Mouse (Mus musculus) forebrain, embryonic 11.5 days (tissue): ENCODE data around the gene Snx32. TPM values are rescaled to one million over a fixed set of nuclear protein-coding genes. Genes with fewer than 3 reads are reported as not detected.

Source experiments
- ATAC-seq: fragments of 200-750 bp; cut with Nextera tagmentation; replicated peaks from 2 replicates; pipeline ENCODE4 v1.8.0; 2017; ENCODE audit warnings: moderate TSS enrichment; ENCODE audit not compliant: low FRiP score
- DNase-seq: peaks from one replicate; pipeline ENCODE4 v3.0.0-alpha.2; 2017; ENCODE audit warnings: low spot score
- H3K27ac ChIP-seq: fragments of 300-500 bp; sonication (generic); 2 replicates; pipeline ENCODE4 v1.5.1; 2014; ENCODE audit warnings: low read depth, low read length
- H3K27me3 ChIP-seq: fragments of 300-500 bp; sonication (generic); 2 replicates; pipeline ENCODE4 v1.6.1; 2014; ENCODE audit warnings: mild to moderate bottlenecking, low read length, mixed read lengths; ENCODE audit not compliant: control insufficient read depth, insufficient read depth
- H3K36me3 ChIP-seq: fragments of 300-500 bp; sonication (generic); 2 replicates; pipeline ENCODE4 v1.6.1; 2014; ENCODE audit warnings: mild to moderate bottlenecking, low read length, moderate library complexity, mixed read lengths; ENCODE audit not compliant: control insufficient read depth, insufficient read depth
- H3K4me1 ChIP-seq: fragments of 300-500 bp; sonication (generic); replicated peaks from 2 replicates; pipeline ENCODE4 v1.6.1; 2014; ENCODE audit warnings: low read length, mixed read lengths; ENCODE audit not compliant: control insufficient read depth, insufficient read depth
- H3K4me2 ChIP-seq: fragments of 300-500 bp; sonication (generic); 2 replicates; pipeline ENCODE4 v1.6.1; 2014; ENCODE audit warnings: low read depth, mild to moderate bottlenecking, low read length, moderate library complexity, mixed read lengths; ENCODE audit not compliant: severe bottlenecking
- H3K4me3 ChIP-seq: fragments of 300-500 bp; sonication (generic); 2 replicates; pipeline ENCODE4 v1.5.1; 2014; ENCODE audit warnings: low read depth, low read length
- H3K9ac ChIP-seq: fragments of 300-500 bp; sonication (generic); 2 replicates; pipeline ENCODE4 v1.6.1; 2014; ENCODE audit warnings: low read length
- H3K9me3 ChIP-seq: fragments of 300-500 bp; sonication (generic); 2 replicates; pipeline ENCODE4 v1.6.1; 2016; ENCODE audit warnings: low read length, mixed read lengths; ENCODE audit not compliant: control insufficient read depth
- WGBS: fragments of 180-500 bp; shearing (Covaris S2); extraction: QIAGEN DNeasy Blood & Tissue Kit; methylation state at CpG from one replicate; pipeline ENCODE4 v1.1.7; 2014; 5-methylcytosine and 5-hydroxymethylcytosine counted together
- polyA plus RNA-seq: library from polyadenylated mRNA; unstranded; fragments of >200 nt; fragmentation: Nextera tagmentation; extraction: Ambion mirVana; gene quantifications from 2 replicates; pipeline ENCODE4 v1.2.1, GENCODE M21; 2014

Gene Snx32
- polyA plus RNA-seq, 1 experiment from 2014 or later: 15.9 TPM

- peaks cover 5% of the 10 kb centered on the region; the same call in 1 of the 2 replicates for H3K4me1 ChIP-seq
- no peaks in the 10 kb centered on the region for H3K9me3 ChIP-seq
- H3K27ac ChIP-seq: no peak overlapping the region
- DNase-seq: no peak
- H3K9ac ChIP-seq: no peak overlapping the region
- no peaks in the 10 kb centered on the region; the same call in 1 of the 2 replicates for H3K36me3 ChIP-seq
- 95% methylated on average over 10 of the region's 10 CpGs for WGBS
- no peak for ATAC-seq
- no peaks in the 10 kb centered on the region for H3K27me3 ChIP-seq
- H3K4me3 ChIP-seq: no peak overlapping the region
- H3K4me2 ChIP-seq: no peak overlapping the region
These were observed 30.3 kb downstream of the Snx32 start for GRCm38 (mm10) chr19:5480016-5480415.

- no peak overlapping the region for H3K4me3 ChIP-seq
- H3K27me3 ChIP-seq: no peaks in the 10 kb centered on the region
- ATAC-seq (no peak), DNase-seq (no peak)
- 91% methylated on average over 18 of the region's 18 CpGs for WGBS
- no peak overlapping the region for H3K4me2 ChIP-seq
- H3K36me3 ChIP-seq: no peaks in the 10 kb centered on the region
- no peaks in the 10 kb centered on the region for H3K9me3 ChIP-seq
- no peak overlapping the region for H3K27ac ChIP-seq
- peaks cover 11% of the 10 kb centered on the region; the same call in 1 of the 2 replicates for H3K4me1 ChIP-seq
- H3K9ac ChIP-seq: no peak overlapping the region
These were observed 32.6 kb downstream of the Snx32 start for GRCm38 (mm10) chr19:5477668-5478300.

GRCm38 (mm10) chr19:5477004-5477667, 33.2 kb downstream of the Snx32 start:
- no peaks in the 10 kb centered on the region for H3K36me3 ChIP-seq

GRCm38 (mm10) chr19:5475069-5475714, 35.1 kb downstream of the Snx32 start:
- H3K9ac ChIP-seq: peak overlapping the region; percentile 84
- no peaks in the 10 kb centered on the region for H3K36me3 ChIP-seq
- peak overlapping the region; percentile 18; the same call in 1 of the 2 replicates for H3K27ac ChIP-seq
- ATAC-seq (peak; percentile 49; the same call in 1 of the 2 replicates), DNase-seq (no peak)
- H3K4me1 ChIP-seq: peaks cover 11% of the 10 kb centered on the region; the same call in 1 of the 2 replicates
- no peaks in the 10 kb centered on the region for H3K27me3 ChIP-seq
- 28% methylated on average over 13 of the region's 13 CpGs for WGBS
- H3K9me3 ChIP-seq: no peaks in the 10 kb centered on the region
- H3K4me2 ChIP-seq: peak overlapping the region; percentile 86
- peak overlapping the region; percentile 59 for H3K4me3 ChIP-seq

More at GRCm38 (mm10) chr19:5477004-5477667, 33.2 kb downstream of the Snx32 start:
- Histone ChIP-seq H3K27ac (no peak overlapping the region), H3K4me3 (no peak overlapping the region), H3K27me3 (no peaks in the 10 kb centered on the region), H3K4me1 (peaks cover 11% of the 10 kb centered on the region; the same call in 1 of the 2 replicates), H3K9ac (no peak overlapping the region), H3K9me3 (no peaks in the 10 kb centered on the region), H3K4me2 (no peak overlapping the region)
- no peak for ATAC-seq
- no peak for DNase-seq
- WGBS: 85% methylated on average over 10 of the region's 10 CpGs

- peak overlapping the region; percentile 18; the same call in 1 of the 2 replicates for H3K27ac ChIP-seq
These were observed 35.9 kb downstream of the Snx32 start for GRCm38 (mm10) chr19:5474281-5475068.

GRCm38 (mm10) chr19:5473720-5474119, 36.6 kb downstream of the Snx32 start, which contains the start of gene Efemp2:
Gene Efemp2 (plus strand): TSS chr19:5473954.
- Histone ChIP-seq H3K36me3 (no peaks in the 10 kb centered on the region), H3K4me3 (peak within 1 kb of the TSS; percentile 59), H3K27ac (0 out of 2 replicates have a peak within 1 kb of the TSS, but pooled peaks have one; percentile 18), H3K4me2 (peak within 1 kb of the TSS; percentile 86), H3K4me1 (peaks cover 11% of the 10 kb centered on the region; the same call in 1 of the 2 replicates), H3K9ac (peak within 1 kb of the TSS; percentile 84), H3K27me3 (no peaks in the 10 kb centered on the region), H3K9me3 (no peaks in the 10 kb centered on the region)
- peak; percentile 85 for DNase-seq
- peak; percentile 72 for ATAC-seq
- 2% methylated on average over 22 of the region's 22 CpGs for WGBS

More at GRCm38 (mm10) chr19:5474281-5475068, 35.9 kb downstream of the Snx32 start:
- Histone ChIP-seq H3K36me3 (no peaks in the 10 kb centered on the region), H3K9ac (peak overlapping the region; percentile 84), H3K4me1 (peaks cover 11% of the 10 kb centered on the region; the same call in 1 of the 2 replicates), H3K4me2 (peak overlapping the region; percentile 86), H3K4me3 (peak overlapping the region; percentile 59), H3K9me3 (no peaks in the 10 kb centered on the region), H3K27me3 (no peaks in the 10 kb centered on the region)
- DNase-seq: peak; percentile 76
- WGBS: 2% methylated on average over 54 of the region's 68 CpGs
- ATAC-seq: peak; percentile 45

GRCm38 (mm10) chr19:5472857-5473256, 37.5 kb downstream of the Snx32 start:
- Histone ChIP-seq H3K9me3 (no peaks in the 10 kb centered on the region), H3K4me2 (no peak overlapping the region), H3K36me3 (no peaks in the 10 kb centered on the region), H3K27ac (no peak overlapping the region), H3K9ac (no peak overlapping the region), H3K4me3 (no peak overlapping the region), H3K27me3 (no peaks in the 10 kb centered on the region), H3K4me1 (peaks cover 11% of the 10 kb centered on the region; the same call in 1 of the 2 replicates)
- DNase-seq (no peak), ATAC-seq (no peak)
- 84% methylated on average over 3 of the region's 3 CpGs for WGBS

GRCm38 (mm10) chr19:5471846-5472245, 38.5 kb downstream of the Snx32 start:
- DNase-seq (no peak), ATAC-seq (no peak)
- H3K27ac ChIP-seq: no peak overlapping the region
- WGBS: 56% methylated on average over 5 of the region's 5 CpGs
- H3K27me3 ChIP-seq: no peaks in the 10 kb centered on the region
- no peak overlapping the region for H3K9ac ChIP-seq
- no peaks in the 10 kb centered on the region for H3K9me3 ChIP-seq
- H3K4me3 ChIP-seq: no peak overlapping the region
- H3K4me2 ChIP-seq: no peak overlapping the region
- H3K36me3 ChIP-seq: no peaks in the 10 kb centered on the region; the same call in none of the 2 replicates
- peaks cover 11% of the 10 kb centered on the region; the same call in 1 of the 2 replicates for H3K4me1 ChIP-seq
